Mouse (Mus musculus) olfactory bulb, adult 2 months (tissue): ENCODE data around the gene Bag6. TPM values are rescaled to one million over a fixed set of nuclear protein-coding genes. Genes with fewer than 3 reads are reported as not detected.

ENCODE experiments used
- H3K27ac ChIP-seq: fragments of 200-500 bp; 2 replicates; pipeline ENCODE4 v1.5.1; 2012; ENCODE audit warnings: low read depth, low read length; ENCODE audit not compliant: insufficient read depth
- H3K4me1 ChIP-seq: fragments of 200-500 bp; 2 replicates; pipeline ENCODE4 v1.6.1; 2012; ENCODE audit warnings: low read length; ENCODE audit not compliant: control insufficient read depth, insufficient read depth
- H3K4me3 ChIP-seq: fragments of 200-500 bp; 2 replicates; pipeline ENCODE4 v1.5.1; 2012; ENCODE audit warnings: mild to moderate bottlenecking, low read depth, low read length, moderate library complexity; ENCODE audit not compliant: insufficient read depth
- CTCF ChIP-seq: fragments of 200-500 bp; IDR thresholded peaks from 2 replicates; pipeline ENCODE4 v1.5.1; 2012; ENCODE audit warnings: low read depth, mild to moderate bottlenecking, low read length, moderate library complexity; ENCODE audit not compliant: insufficient read depth
- POLR2A ChIP-seq: fragments of 200-500 bp; IDR thresholded peaks from 2 replicates; pipeline ENCODE4 v1.6.1; 2012; ENCODE audit warnings: mild to moderate bottlenecking, low read depth, low read length, moderate library complexity; ENCODE audit not compliant: insufficient read depth
- WGBS: fragments of 180-500 bp; shearing (Covaris S2); methylation state at CpG from one replicate; pipeline ENCODE4 v1.1.7; 2018; 5-methylcytosine and 5-hydroxymethylcytosine counted together
- polyA plus RNA-seq: library from polyadenylated mRNA; stranded (reverse); fragments of >200 nt; gene quantifications from 2 replicates; pipeline ENCODE4 v1.2.4, GENCODE M21; 2012; ENCODE audit warnings: low replicate concordance; ENCODE audit not compliant: missing spikeins, insufficient read depth, insufficient read length

Gene Bag6
- polyA plus RNA-seq, 1 experiment = 684 TPM

GRCm38 (mm10) chr17:35139269-35139668, 4.3 kb downstream of the Bag6 start:
- Histone ChIP-seq H3K4me1 (peaks cover 2% of the 10 kb centered on the region), H3K27ac (no peak overlapping the region), H3K4me3 (no peak overlapping the region)
- 94% methylated on average over 3 of the region's 3 CpGs for WGBS
- no peak for TF ChIP-seq POLR2A
- TF ChIP-seq CTCF = no peak

- Histone ChIP-seq H3K27ac (no peak overlapping the region), H3K4me3 (no peak overlapping the region), H3K4me1 (peaks cover 2% of the 10 kb centered on the region)
- 80% methylated on average over 16 of the region's 16 CpGs for WGBS
- TF ChIP-seq POLR2A (no peak), CTCF (no peak)
Measured at GRCm38 (mm10) chr17:35140490-35140996, 5.6 kb downstream of the Bag6 start.

DNA sequence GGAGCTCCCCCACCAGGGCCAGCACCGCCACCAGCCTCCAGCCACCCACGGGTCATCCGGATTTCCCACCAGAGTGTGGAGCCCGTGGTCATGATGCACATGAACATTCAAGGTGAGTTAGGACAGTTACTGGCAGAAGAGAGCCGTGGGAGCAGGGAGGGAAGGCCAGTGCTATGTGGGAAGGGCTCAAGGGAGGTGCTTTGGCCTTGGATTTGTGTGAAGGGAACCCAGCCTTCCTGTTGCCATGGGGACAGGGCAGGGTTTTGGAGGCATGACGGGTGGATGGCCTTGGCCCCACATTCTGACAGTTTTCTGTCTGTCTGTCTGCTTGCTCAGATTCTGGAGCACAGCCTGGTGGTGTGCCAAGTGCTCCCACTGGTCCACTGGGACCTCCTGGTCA, 7.0 kb downstream of the Bag6 start:
- TF ChIP-seq CTCF (no peak), POLR2A (no peak)
- Histone ChIP-seq H3K4me3 (no peak overlapping the region), H3K27ac (no peak overlapping the region), H3K4me1 (peaks cover 2% of the 10 kb centered on the region)
- WGBS = 84% methylated on average over 6 of the region's 6 CpGs

DNA sequence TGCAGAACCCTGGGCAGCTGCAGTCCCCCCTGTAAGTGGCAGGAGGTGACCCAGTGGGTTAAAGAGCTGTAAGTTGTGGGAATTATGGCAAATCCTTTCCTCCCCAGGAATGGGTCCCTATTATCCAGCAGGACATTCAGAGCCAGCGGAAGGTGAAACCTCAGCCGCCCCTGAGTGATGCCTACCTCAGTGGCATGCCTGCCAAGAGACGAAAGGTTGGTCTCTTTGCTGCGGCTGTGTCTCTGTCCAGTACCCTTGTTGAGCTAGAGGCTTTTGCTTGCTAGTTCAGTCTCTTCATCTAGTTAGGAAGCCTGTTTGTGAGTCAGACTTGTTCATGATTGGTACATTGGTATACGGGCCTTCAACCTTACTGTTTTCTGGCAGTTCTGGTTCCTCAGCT, 11.2 kb downstream of the Bag6 start:
- no peaks in the 10 kb centered on the region for H3K4me1 ChIP-seq
- H3K4me3 ChIP-seq = no peak overlapping the region
- no peak overlapping the region for H3K27ac ChIP-seq
- WGBS = 73% methylated on average over 5 of the region's 5 CpGs
- TF ChIP-seq POLR2A (no peak), CTCF (no peak)

DNA sequence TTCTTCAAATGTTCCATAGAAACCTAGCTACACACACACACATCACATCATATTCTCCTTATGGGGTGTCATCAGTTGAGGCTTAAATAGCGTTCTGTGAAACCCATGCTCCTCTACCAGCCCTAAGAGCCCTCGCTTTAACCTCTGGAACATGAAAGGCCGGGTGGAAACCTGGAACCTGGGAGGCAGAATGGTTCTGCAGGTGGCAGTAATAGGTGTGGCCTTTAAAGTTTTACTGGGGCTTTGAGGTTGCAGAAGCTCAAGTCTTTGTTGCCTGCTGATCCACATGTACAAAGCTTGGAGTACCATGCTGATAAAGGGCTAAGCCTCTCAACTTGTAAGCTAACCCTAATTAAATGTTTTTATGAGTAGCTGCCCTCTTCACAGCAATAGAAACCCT, 12.4 kb downstream of the Bag6 start:
- Histone ChIP-seq H3K4me1 (no peaks in the 10 kb centered on the region), H3K4me3 (no peak overlapping the region), H3K27ac (no peak overlapping the region)
- TF ChIP-seq POLR2A (no peak), CTCF (no peak)
- WGBS = 54% methylated on average over 3 of the region's 3 CpGs

DNA sequence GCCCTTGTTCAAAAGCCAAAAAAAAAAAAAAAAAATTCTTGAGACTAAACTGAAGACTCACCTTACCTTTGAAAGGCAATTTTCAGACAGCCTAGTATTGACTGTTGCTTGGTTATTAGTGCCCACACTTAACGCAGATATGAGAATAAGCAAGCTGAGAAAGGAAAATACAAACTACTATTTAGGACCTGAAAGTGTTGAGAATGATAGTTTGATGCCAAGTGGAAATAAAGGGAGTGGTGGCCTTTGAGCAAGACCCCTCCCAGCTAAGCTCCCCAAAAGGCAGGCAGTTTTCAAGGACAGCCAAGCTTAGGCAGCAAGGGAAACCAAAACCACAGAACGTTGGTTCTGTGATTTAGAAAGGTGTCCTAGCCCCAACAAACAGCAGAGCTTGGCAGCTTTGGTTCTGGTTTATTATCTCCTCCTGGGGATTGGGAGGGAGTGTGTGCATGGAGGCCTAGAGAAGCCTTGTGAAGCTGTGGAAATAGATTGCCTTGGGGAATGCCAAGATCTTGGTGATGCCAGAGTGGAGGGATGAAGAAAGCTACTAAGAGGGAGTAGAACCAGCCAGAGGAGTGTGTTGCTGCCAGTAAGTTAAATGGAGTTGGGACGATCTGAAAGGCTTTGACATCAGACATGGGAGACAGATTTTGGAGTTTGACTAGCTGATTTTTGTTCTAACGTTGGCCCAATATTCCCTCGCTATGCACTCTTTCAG, 13.1 kb downstream of the Bag6 start:
- Histone ChIP-seq H3K27ac (no peak overlapping the region), H3K4me3 (no peak overlapping the region), H3K4me1 (no peaks in the 10 kb centered on the region)
- 42% methylated on average over 5 of the region's 5 CpGs for WGBS
- TF ChIP-seq POLR2A (no peak), CTCF (no peak)

DNA sequence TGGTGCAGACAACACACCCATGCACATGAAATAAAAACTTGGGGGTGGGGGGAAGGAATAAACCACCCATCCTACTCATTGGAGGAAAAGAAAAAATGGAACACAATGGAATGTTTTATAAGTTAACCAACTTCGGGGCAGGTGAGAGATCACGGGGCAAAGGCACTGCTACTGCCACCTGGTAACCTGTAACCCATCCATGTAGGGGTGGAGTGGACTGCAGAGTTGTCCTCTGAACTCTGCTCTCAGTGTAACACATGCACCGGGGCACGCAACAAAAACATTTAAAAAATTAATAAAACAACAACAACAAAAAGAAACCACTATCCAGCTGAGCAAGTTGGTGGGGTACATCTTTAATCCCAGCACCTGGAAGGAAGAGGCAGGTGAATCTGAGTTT, 17.1 kb downstream of the Bag6 start:
- WGBS = 89% methylated on average over 4 of the region's 4 CpGs
- Histone ChIP-seq H3K27ac (no peak overlapping the region), H3K4me3 (no peak overlapping the region), H3K4me1 (no peaks in the 10 kb centered on the region)
- no peak for TF ChIP-seq CTCF
- no peak for TF ChIP-seq POLR2A

DNA sequence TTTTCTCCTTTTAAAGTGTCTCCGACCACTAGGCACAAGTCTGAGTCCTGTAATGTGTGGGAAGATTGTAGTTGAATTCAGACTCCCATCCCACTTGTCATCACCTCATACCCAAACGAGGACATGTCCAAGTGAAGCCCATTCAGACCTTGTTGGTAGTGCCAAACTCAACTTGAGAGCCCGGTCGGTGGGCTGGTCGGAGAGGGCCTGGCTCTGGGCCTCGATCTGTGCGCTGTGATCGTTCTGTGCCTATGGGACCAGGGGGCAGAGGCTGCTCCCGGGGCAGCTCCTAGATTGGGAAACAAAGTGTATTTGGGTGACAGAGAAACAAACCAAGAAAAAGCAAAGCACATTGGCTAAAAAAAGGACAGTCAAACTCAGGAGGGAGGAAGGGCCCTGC, 18.1 kb downstream of the Bag6 start:
- Histone ChIP-seq H3K4me3 (no peak overlapping the region), H3K4me1 (no peaks in the 10 kb centered on the region), H3K27ac (no peak overlapping the region)
- 81% methylated on average over 9 of the region's 9 CpGs for WGBS
- TF ChIP-seq POLR2A (no peak), CTCF (no peak)

DNA sequence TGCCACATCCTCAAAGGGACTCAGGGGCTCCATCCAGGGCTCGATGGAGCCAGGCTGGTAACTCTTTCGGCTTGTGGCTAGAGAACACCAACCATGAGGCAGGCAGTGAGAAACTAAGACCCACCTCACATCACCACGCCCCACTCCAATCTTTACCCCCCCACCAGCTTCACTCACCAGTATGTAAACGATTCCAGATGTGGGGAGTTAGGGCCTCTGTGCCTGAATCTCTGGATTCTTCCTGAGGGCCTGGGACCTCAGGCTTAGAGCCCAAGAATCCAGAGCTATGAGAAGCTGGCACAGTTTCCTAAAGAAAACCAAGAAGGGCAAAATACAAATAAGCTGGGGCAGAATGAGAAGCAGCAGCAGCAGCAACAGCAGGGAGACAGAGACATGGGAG, 19.0 kb downstream of the Bag6 start:
- H3K4me1 ChIP-seq = no peaks in the 10 kb centered on the region
- WGBS = 88% methylated on average over 4 of the region's 4 CpGs
- TF ChIP-seq CTCF = no peak
- TF ChIP-seq POLR2A = no peak
- no peak overlapping the region for H3K27ac ChIP-seq
- H3K4me3 ChIP-seq = no peak overlapping the region

- Histone ChIP-seq H3K4me1 (no peaks in the 10 kb centered on the region), H3K4me3 (no peak overlapping the region), H3K27ac (no peak overlapping the region)
- WGBS = 68% methylated on average over 7 of the region's 7 CpGs
- no peak for TF ChIP-seq CTCF
- TF ChIP-seq POLR2A = no peak
Measured at GRCm38 (mm10) chr17:35154616-35155015, 19.6 kb downstream of the Bag6 start.
